Mouse (Mus musculus): ENCODE results near the gene Htra3. TPM values are rescaled to one million over a fixed set of nuclear protein-coding genes. Genes with fewer than 3 reads are reported as not detected.

The Htra3 gene
- polyA plus RNA-seq (2015; fragmentation: Nextera tagmentation; extraction: Ambion mirVana): 26.0 and 29.2 TPM in 2 replicates

GRCm38 (mm10) chr5:35679256-35680155 lies at the start of gene Htra3:
Gene Htra3 (minus strand): TSS chr5:35679782.
- H3K4me1 ChIP-seq: peaks cover 11% of the 10 kb centered on the region
- no peak within 1 kb of the TSS for H3K27ac ChIP-seq
- 9% methylated on average over 42 of the region's 42 CpGs for WGBS

GRCm38 (mm10) chr5:35728957-35729460 lies 49.4 kb upstream of the Htra3 start:
- peak overlapping the region; percentile 94 for H3K27ac ChIP-seq
- peaks cover 23% of the 10 kb centered on the region for H3K4me1 ChIP-seq
- no peaks in the 10 kb centered on the region for H3K9me3 ChIP-seq
- peak; percentile 80 for ATAC-seq (ENCODE audit: borderline replicate concordance, extremely low read depth, low FRiP score, low TSS enrichment)
- no peaks in the 10 kb centered on the region for H3K27me3 ChIP-seq
- H3K36me3 ChIP-seq: no peaks in the 10 kb centered on the region
- WGBS: 23% methylated on average over 11 of the region's 11 CpGs
- peak overlapping the region; percentile 33 for H3K4me3 ChIP-seq
- peak overlapping the region; percentile 52 for H3K4me2 ChIP-seq
- peak overlapping the region; percentile 39; the same call in 1 of the 2 replicates for H3K9ac ChIP-seq

More at GRCm38 (mm10) chr5:35679256-35680155, at the start of gene Htra3:
- H3K9me3 ChIP-seq: no peaks in the 10 kb centered on the region
- peak within 1 kb of the TSS; percentile 43 for H3K4me3 ChIP-seq
- peaks cover 37% of the 10 kb centered on the region for H3K27me3 ChIP-seq
- H3K9ac ChIP-seq: peak within 1 kb of the TSS; percentile 40
- no peaks in the 10 kb centered on the region for H3K36me3 ChIP-seq
- peak within 1 kb of the TSS; percentile 81 for H3K4me2 ChIP-seq
- peak; percentile 66 for ATAC-seq (ENCODE audit: borderline replicate concordance, extremely low read depth, low FRiP score, low TSS enrichment)

GRCm38 (mm10) chr5:35728344-35728956 lies 48.9 kb upstream of the Htra3 start:
- peak overlapping the region; percentile 94 for H3K27ac ChIP-seq
- no peaks in the 10 kb centered on the region for H3K9me3 ChIP-seq
- peaks cover 17% of the 10 kb centered on the region for H3K4me1 ChIP-seq
- no peaks in the 10 kb centered on the region for H3K36me3 ChIP-seq
- peak overlapping the region; percentile 39; the same call in 1 of the 2 replicates for H3K9ac ChIP-seq
- H3K4me2 ChIP-seq: peak overlapping the region; percentile 52
- no peaks in the 10 kb centered on the region for H3K27me3 ChIP-seq
- H3K4me3 ChIP-seq: peak overlapping the region; percentile 33
- WGBS: 68% methylated on average over 12 of the region's 12 CpGs
- no peak for ATAC-seq (ENCODE audit: borderline replicate concordance, extremely low read depth, low FRiP score, low TSS enrichment)

GRCm38 (mm10) chr5:35727447-35727846 lies 47.9 kb upstream of the Htra3 start:
- H3K4me1 ChIP-seq: peaks cover 14% of the 10 kb centered on the region
- no peak overlapping the region for H3K9ac ChIP-seq
- H3K4me2 ChIP-seq: peak overlapping the region; percentile 52
- no peaks in the 10 kb centered on the region for H3K9me3 ChIP-seq
- no peaks in the 10 kb centered on the region for H3K36me3 ChIP-seq
- H3K27ac ChIP-seq: no peak overlapping the region
- H3K4me3 ChIP-seq: 0 out of 2 replicates have a peak overlapping the region, but pooled peaks have one; percentile 33
- ATAC-seq (ENCODE audit: borderline replicate concordance, extremely low read depth, low FRiP score, low TSS enrichment): no peak
- H3K27me3 ChIP-seq: no peaks in the 10 kb centered on the region
- 85% methylated on average over 5 of the region's 5 CpGs for WGBS

- ATAC-seq (ENCODE audit: borderline replicate concordance, extremely low read depth, low FRiP score, low TSS enrichment): no peak
Observed at GRCm38 (mm10) chr5:35725840-35726239, 46.3 kb upstream of the Htra3 start.

DNA sequence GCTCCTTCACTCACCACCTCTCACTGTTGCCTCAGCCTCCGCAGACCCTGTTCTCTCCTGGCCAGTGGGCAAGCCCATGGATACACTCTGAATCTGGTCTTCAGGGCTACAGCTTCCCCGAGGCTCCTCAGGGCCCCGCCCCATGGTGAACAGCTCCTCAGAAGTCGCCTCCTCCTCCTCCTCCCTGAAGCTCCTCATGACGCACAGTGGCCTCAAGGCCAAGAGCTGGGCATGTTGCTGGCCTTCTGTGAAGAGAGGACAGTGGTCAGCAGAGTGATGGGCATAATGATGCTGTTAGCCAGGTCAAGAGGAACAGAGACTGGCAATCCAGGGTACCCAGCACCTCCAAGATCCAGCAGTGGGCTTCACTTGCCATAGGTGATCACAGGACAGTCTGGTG lies 44.3 kb upstream of the Htra3 start:
- no peaks in the 10 kb centered on the region for H3K27me3 ChIP-seq
- WGBS: 82% methylated on average over 5 of the region's 5 CpGs
- H3K27ac ChIP-seq: no peak overlapping the region
- no peaks in the 10 kb centered on the region for H3K9me3 ChIP-seq
- H3K4me2 ChIP-seq: no peak overlapping the region
- no peak overlapping the region for H3K9ac ChIP-seq
- no peak overlapping the region for H3K4me3 ChIP-seq
- H3K36me3 ChIP-seq: no peaks in the 10 kb centered on the region
- peaks cover 10% of the 10 kb centered on the region for H3K4me1 ChIP-seq
- ATAC-seq (ENCODE audit: borderline replicate concordance, extremely low read depth, low FRiP score, low TSS enrichment): no peak

More at GRCm38 (mm10) chr5:35725840-35726239, 46.3 kb upstream of the Htra3 start:
- no peak overlapping the region for H3K9ac ChIP-seq
- 76% methylated on average over 3 of the region's 3 CpGs for WGBS
- no peaks in the 10 kb centered on the region for H3K36me3 ChIP-seq
- no peak overlapping the region for H3K27ac ChIP-seq
- peaks cover 14% of the 10 kb centered on the region for H3K4me1 ChIP-seq
- no peak overlapping the region for H3K4me2 ChIP-seq
- no peaks in the 10 kb centered on the region for H3K27me3 ChIP-seq
- no peaks in the 10 kb centered on the region for H3K9me3 ChIP-seq
- H3K4me3 ChIP-seq: no peak overlapping the region

GRCm38 (mm10) chr5:35722654-35723053 lies 43.1 kb upstream of the Htra3 start:
- no peak for ATAC-seq (ENCODE audit: borderline replicate concordance, extremely low read depth, low FRiP score, low TSS enrichment)
- WGBS: 58% methylated on average over 2 of the region's 2 CpGs
- no peaks in the 10 kb centered on the region for H3K27me3 ChIP-seq
- no peak overlapping the region for H3K27ac ChIP-seq
- H3K36me3 ChIP-seq: no peaks in the 10 kb centered on the region
- no peak overlapping the region for H3K4me3 ChIP-seq
- H3K9me3 ChIP-seq: no peaks in the 10 kb centered on the region
- H3K9ac ChIP-seq: no peak overlapping the region
- H3K4me1 ChIP-seq: peaks cover 6% of the 10 kb centered on the region; the same call in 1 of the 2 replicates
- H3K4me2 ChIP-seq: no peak overlapping the region

DNA sequence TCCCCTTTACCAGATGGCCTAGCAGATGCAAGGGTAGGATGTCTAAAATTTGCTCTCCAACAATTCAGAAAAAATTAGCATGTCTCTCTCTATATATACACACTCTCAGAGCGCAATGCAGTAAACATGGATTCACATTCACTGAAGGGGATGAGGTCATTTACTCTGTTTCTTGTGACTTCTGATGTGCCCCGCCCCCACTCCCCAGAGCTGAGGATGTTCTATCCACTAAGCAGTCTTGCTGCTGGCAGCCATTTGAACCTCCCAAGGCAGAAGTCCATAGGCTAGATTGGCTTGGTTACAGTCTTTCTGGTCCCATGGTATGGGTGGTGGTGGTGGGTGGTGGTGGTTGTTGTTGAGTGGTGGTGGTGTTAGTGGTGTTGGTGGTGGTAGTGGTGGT lies 42.4 kb upstream of the Htra3 start:
- H3K27ac ChIP-seq: no peak overlapping the region
- H3K4me1 ChIP-seq: peaks cover 6% of the 10 kb centered on the region; the same call in 1 of the 2 replicates
- no peak overlapping the region for H3K4me2 ChIP-seq
- no peak overlapping the region for H3K4me3 ChIP-seq
- no peak for ATAC-seq (ENCODE audit: borderline replicate concordance, extremely low read depth, low FRiP score, low TSS enrichment)
- no peaks in the 10 kb centered on the region for H3K9me3 ChIP-seq
- H3K27me3 ChIP-seq: no peaks in the 10 kb centered on the region
- H3K36me3 ChIP-seq: no peaks in the 10 kb centered on the region
- 91% methylated on average over 2 of the region's 2 CpGs for WGBS
- no peak overlapping the region for H3K9ac ChIP-seq

DNA sequence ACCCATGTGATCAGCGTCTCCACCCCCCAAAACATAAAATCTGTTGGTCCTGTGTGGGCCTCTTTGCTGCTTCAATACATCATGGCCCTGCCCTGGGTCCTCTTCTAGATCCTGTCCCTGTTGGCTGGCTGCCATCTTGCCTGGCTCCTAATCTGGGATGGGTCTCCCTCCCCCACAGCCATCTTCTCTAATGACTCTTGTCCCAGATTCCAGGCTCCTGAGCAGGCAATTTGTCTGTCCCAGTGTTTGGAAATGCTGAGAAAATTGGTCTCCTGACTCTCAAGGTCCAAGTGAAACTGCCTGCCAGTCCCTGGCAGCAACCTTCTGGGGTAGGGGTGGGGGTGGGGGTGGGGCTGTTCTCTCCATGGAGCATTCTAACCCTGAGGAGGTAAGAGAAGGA lies 40.3 kb upstream of the Htra3 start:
- peaks cover 6% of the 10 kb centered on the region; the same call in 1 of the 2 replicates for H3K4me1 ChIP-seq
- no peaks in the 10 kb centered on the region for H3K27me3 ChIP-seq
- ATAC-seq (ENCODE audit: borderline replicate concordance, extremely low read depth, low FRiP score, low TSS enrichment): no peak
- no peaks in the 10 kb centered on the region for H3K9me3 ChIP-seq
- no peak overlapping the region for H3K4me2 ChIP-seq
- WGBS: 77% methylated on average over 1 of the region's 1 CpGs
- no peak overlapping the region for H3K9ac ChIP-seq
- no peak overlapping the region for H3K4me3 ChIP-seq
- H3K27ac ChIP-seq: no peak overlapping the region
- H3K36me3 ChIP-seq: no peaks in the 10 kb centered on the region

GRCm38 (mm10) chr5:35719343-35719742 lies 39.8 kb upstream of the Htra3 start:
- no peak overlapping the region for H3K27ac ChIP-seq
- no peaks in the 10 kb centered on the region for H3K27me3 ChIP-seq
- H3K4me3 ChIP-seq: no peak overlapping the region
- ATAC-seq (ENCODE audit: borderline replicate concordance, extremely low read depth, low FRiP score, low TSS enrichment): no peak
- no peaks in the 10 kb centered on the region for H3K36me3 ChIP-seq
- no peak overlapping the region for H3K9ac ChIP-seq
- no peak overlapping the region for H3K4me2 ChIP-seq
- H3K4me1 ChIP-seq: peaks cover 6% of the 10 kb centered on the region; the same call in 1 of the 2 replicates
- H3K9me3 ChIP-seq: no peaks in the 10 kb centered on the region

DNA sequence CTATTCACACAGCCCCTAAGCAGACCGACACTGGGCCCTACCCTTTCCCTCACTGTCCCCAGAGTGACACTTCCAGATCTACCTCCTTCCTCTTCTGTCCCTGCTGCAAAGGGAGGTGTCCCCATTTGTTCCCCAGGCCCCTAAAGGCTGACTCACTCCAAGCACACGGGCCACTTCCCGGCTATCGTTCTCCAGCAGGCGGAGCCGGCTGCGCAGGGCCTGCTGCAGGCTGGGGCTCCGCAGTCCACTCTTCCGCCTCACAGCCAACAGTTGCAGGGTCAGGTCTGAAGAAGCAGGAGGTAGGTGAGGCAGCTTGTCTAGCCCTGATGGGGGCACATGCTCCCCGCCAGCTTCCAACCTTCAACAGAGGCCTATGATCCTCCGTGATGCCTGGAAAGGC lies 39.2 kb upstream of the Htra3 start:
- H3K4me1 ChIP-seq: peaks cover 6% of the 10 kb centered on the region; the same call in 1 of the 2 replicates
- H3K4me3 ChIP-seq: no peak overlapping the region
- no peak overlapping the region for H3K27ac ChIP-seq
- H3K9ac ChIP-seq: no peak overlapping the region
- no peaks in the 10 kb centered on the region for H3K36me3 ChIP-seq
- 72% methylated on average over 11 of the region's 11 CpGs for WGBS
- no peak overlapping the region for H3K4me2 ChIP-seq
- H3K9me3 ChIP-seq: no peaks in the 10 kb centered on the region
- H3K27me3 ChIP-seq: no peaks in the 10 kb centered on the region
- no peak for ATAC-seq (ENCODE audit: borderline replicate concordance, extremely low read depth, low FRiP score, low TSS enrichment)

Data from lung, embryonic 15.5 days (tissue).